Mouse (Mus musculus) MEL (cell line): ENCODE measurements at regions not wholly inside any gene's neighbourhood (a gene's known extent, or its start where the extent isn't known, plus 50 kb on each side); places are given as distances from the start of the nearest gene placed in this dataset.

Experiments
- DNase-seq: peaks from one replicate; pipeline ENCODE4 v3.0.0; 2011; ENCODE audit warnings: low read depth, low spot score
- H3K27ac ChIP-seq: 2 replicates; pipeline ENCODE4 v1.5.1; 2012; ENCODE audit warnings: low read depth, mild to moderate bottlenecking, control low read depth, low read length, moderate library complexity; ENCODE audit not compliant: control insufficient read depth
- H3K27me3 ChIP-seq, 2 experiments: fragments of 150-350 bp in 1 of 2; sonication (generic) in 1 of 2; 2 replicates each; pipeline ENCODE4 v1.6.1; 2012; ENCODE audit warnings: low read length in 2 of 2, mild to moderate bottlenecking in 2 of 2, improper control_type of control experiment in 1 of 2, moderate library complexity in 1 of 2; ENCODE audit not compliant: insufficient read depth in 2 of 2, control insufficient read depth in 1 of 2
- H3K36me3 ChIP-seq, 2 experiments: 2 replicates each; pipeline ENCODE4 v1.6.1; 2012 to 2014; ENCODE audit warnings: low read length in 2 of 2, improper control_type of control experiment in 1 of 2, inconsistent platforms in 1 of 2, mild to moderate bottlenecking in 1 of 2; ENCODE audit not compliant: insufficient read depth in 2 of 2, control insufficient read depth in 1 of 2
- H3K4me1 ChIP-seq, 2 experiments: fragments of 150-350 bp in 1 of 2; sonication (generic) in 1 of 2; 2 replicates each; pipeline ENCODE4 v1.6.1; 2012; ENCODE audit warnings: low read length in 2 of 2, improper control_type of control experiment in 1 of 2, mild to moderate bottlenecking in 1 of 2; ENCODE audit not compliant: insufficient read depth in 2 of 2, control insufficient read depth in 1 of 2
- H3K4me3 ChIP-seq, 2 experiments: fragments of 150-350 bp in 1 of 2; sonication (generic) in 1 of 2; 2 replicates each; pipeline ENCODE4 v1.5.1; 2012; ENCODE audit warnings: low read depth in 2 of 2, low read length in 2 of 2, mild to moderate bottlenecking in 2 of 2, moderate library complexity in 2 of 2, control low read depth in 1 of 2, improper control_type of control experiment in 1 of 2; ENCODE audit not compliant: control insufficient read depth in 1 of 2, insufficient read depth in 1 of 2
- H3K79me2 ChIP-seq: 2 replicates; pipeline ENCODE4 v1.6.1; 2012; ENCODE audit warnings: mild to moderate bottlenecking, low read length, moderate library complexity; ENCODE audit not compliant: control insufficient read depth, poor library complexity, insufficient read depth
- H3K9ac ChIP-seq: 2 replicates; pipeline ENCODE4 v1.6.1; 2012; ENCODE audit warnings: low read depth, mild to moderate bottlenecking, control low read depth, low read length, moderate library complexity; ENCODE audit not compliant: control insufficient read depth, poor library complexity, severe bottlenecking
- H3K9me3 ChIP-seq: fragments of 150-350 bp; sonication (generic); replicated peaks from 2 replicates; pipeline ENCODE4 v1.6.1; 2012; ENCODE audit warnings: mild to moderate bottlenecking, low read length, improper control_type of control experiment, moderate library complexity; ENCODE audit not compliant: insufficient read depth
- CHD1 ChIP-seq: IDR thresholded peaks from 2 replicates; pipeline ENCODE4 v1.6.1; 2012; ENCODE audit warnings: low read depth, mild to moderate bottlenecking, inconsistent platforms, low read length, improper control_type of control experiment
- EP300 ChIP-seq, 2 experiments: IDR thresholded peaks; 2 replicates each; pipeline ENCODE4 v1.6.1; 2011; ENCODE audit warnings: improper control_type of control experiment in 2 of 2, low read length in 2 of 2, low read depth in 1 of 2, mild to moderate bottlenecking in 1 of 2
- MAZ ChIP-seq: IDR thresholded peaks from 2 replicates; pipeline ENCODE4 v1.6.1; 2012; ENCODE audit warnings: low read depth, mild to moderate bottlenecking, inconsistent platforms, low read length, improper control_type of control experiment
- MEF2A ChIP-seq: IDR thresholded peaks from 2 replicates; pipeline ENCODE4 v1.6.1; 2014; ENCODE audit warnings: low read depth, mild to moderate bottlenecking, inconsistent platforms, low read length, improper control_type of control experiment; ENCODE audit not compliant: poor library complexity, insufficient replicate concordance, severe bottlenecking; ENCODE audit errors: extremely low read depth
- MYB ChIP-seq: IDR thresholded peaks from 2 replicates; pipeline ENCODE4 v1.6.1; 2011; ENCODE audit warnings: mild to moderate bottlenecking, low read depth, low read length, improper control_type of control experiment
- POLR2AphosphoS5 ChIP-seq: IDR thresholded peaks from 2 replicates; pipeline ENCODE4 v1.6.1; 2012; ENCODE audit warnings: low read depth, borderline replicate concordance, mild to moderate bottlenecking, inconsistent platforms, low read length, moderate library complexity, mixed read lengths
- SIN3A ChIP-seq: IDR thresholded peaks from 2 replicates; pipeline ENCODE4 v1.6.1; 2012; ENCODE audit warnings: low read length, improper control_type of control experiment, inconsistent platforms
- SMC3 ChIP-seq: IDR thresholded peaks from 2 replicates; pipeline ENCODE4 v1.6.1; 2011; ENCODE audit warnings: low read depth, low read length, improper control_type of control experiment
- TBP ChIP-seq: IDR thresholded peaks from 2 replicates; pipeline ENCODE4 v1.8.0; 2011; ENCODE audit warnings: low read depth, low read length, improper control_type of control experiment
- TCF12 ChIP-seq: IDR thresholded peaks from 2 replicates; pipeline ENCODE4 v1.6.1; 2014; ENCODE audit warnings: low read depth, mild to moderate bottlenecking, inconsistent platforms, low read length, improper control_type of control experiment, moderate library complexity
- UBTF ChIP-seq: IDR thresholded peaks from 2 replicates; pipeline ENCODE4 v1.6.1; 2012; ENCODE audit warnings: low read depth, mild to moderate bottlenecking, inconsistent platforms, low read length, improper control_type of control experiment, moderate library complexity, borderline replicate concordance; ENCODE audit not compliant: insufficient read depth
- ZKSCAN1 ChIP-seq: IDR thresholded peaks from 2 replicates; pipeline ENCODE4 v1.6.1; 2012; ENCODE audit warnings: low read depth, mild to moderate bottlenecking, inconsistent platforms, low read length, improper control_type of control experiment, moderate library complexity
- ZMIZ1 ChIP-seq: IDR thresholded peaks from 2 replicates; pipeline ENCODE4 v1.6.1; 2012; ENCODE audit warnings: low read depth, mild to moderate bottlenecking, inconsistent platforms, low read length, improper control_type of control experiment, moderate library complexity

DNA sequence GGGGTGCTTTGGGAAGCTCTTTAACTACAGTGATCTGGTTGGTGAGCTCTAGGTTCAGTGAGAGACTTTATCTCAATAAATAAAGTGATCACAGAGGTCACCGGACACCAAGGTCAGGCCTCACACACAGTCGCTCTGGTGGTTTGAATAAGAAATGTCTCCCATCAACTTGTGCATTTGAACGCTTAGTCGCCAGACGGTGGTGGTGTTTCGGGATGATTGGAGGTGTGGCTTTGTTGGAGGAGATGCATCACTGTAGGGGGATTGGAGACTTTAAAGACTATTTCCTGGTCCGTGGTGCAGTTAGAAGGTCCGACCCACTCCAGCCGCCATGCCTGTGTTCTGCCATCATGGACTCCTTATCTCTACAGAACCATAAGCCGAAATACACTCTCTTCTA lies 162.0 kb downstream of the Ddx11 start:
- Histone ChIP-seq H3K9ac (no peak overlapping the region), H3K27ac (no peak overlapping the region)
- TF ChIP-seq TCF12 (no peak), ZKSCAN1 (no peak), SIN3A (no peak), MYB (no peak), POLR2AphosphoS5 (no peak), SMC3 (no peak), MAZ (no peak), ZMIZ1 (no peak), EP300 (IDR thresholded peaks at IDR 0.05; ENCODE audit: low read depth in 1 of 2, low read length in 2 of 2) (no peak), UBTF (no peak), CHD1 (no peak), MEF2A (no peak), TBP (no peak)
- TF ChIP-seq, all 39 proteins: peak for 0
- no peaks in the 10 kb centered on the region for H3K4me1 ChIP-seq
- H3K4me3 ChIP-seq: no peak overlapping the region
- no peaks in the 10 kb centered on the region for H3K27me3 ChIP-seq
- H3K9me3 ChIP-seq: no peaks in the 10 kb centered on the region
- no peaks in the 10 kb centered on the region for H3K36me3 ChIP-seq
- DNase-seq: no peak
- no peaks in the 10 kb centered on the region for H3K79me2 ChIP-seq
